In genomic region chr1:158408124-158408523, GRCm38 (mm10) we compare ENCODE assay signal across 13 mouse cellular contexts. TPM values are rescaled to one million over a fixed set of nuclear protein-coding genes. Genes with fewer than 3 reads are reported as not detected.
DNase-seq lines count a peak whose midpoint lies in the region; ATAC-seq and TF ChIP-seq lines count a peak whose summit lies in the region.
"Had no signal": no experiment of that assay in that cellular context is flagged by ENCODE, and none has a peak within 500 bp of the region (broad histone marks: within the 10 kb centered on the region; RNA-seq: fewer than 3 reads in every experiment).

No protein-coding gene starts in this region.

- no peaks in the 10 kb centered on the region for H3K4me1 ChIP-seq in ES-E14 (ENCODE audit: control insufficient read depth in 2 of 2, insufficient read depth in 2 of 2, low read length in 2 of 2, poor library complexity in 1 of 2)
- H3K4me1 ChIP-seq in liver, embryonic 11.5 days (replicated peaks; ENCODE audit: control insufficient read depth, insufficient read depth, low read length), result no peaks in the 10 kb centered on the region
- H3K4me1 ChIP-seq: heart, embryonic 10.5 days had no signal

- WGBS in liver, embryonic 11.5 days, result 77% methylated on average over 2 of the region's 2 CpGs

- no peak overlapping the region for H3K27ac ChIP-seq in ES-E14 (ENCODE audit: insufficient read depth, low read depth, low read length, poor library complexity, severe bottlenecking)
- H3K27ac ChIP-seq in liver, embryonic 11.5 days (ENCODE audit: low read depth, low read length), result no peak overlapping the region
- H3K27ac ChIP-seq: heart, embryonic 10.5 days; neural tube, embryonic 13.5 days had no signal

- no peak for ATAC-seq in liver, embryonic 11.5 days (replicated peaks; ENCODE audit: low FRiP score)
- ATAC-seq: intestine, postnatal 0 days; lung, postnatal 0 days had no signal

- H3K4me3 ChIP-seq in ES-E14 (ENCODE audit: insufficient read depth in 1 of 2, low read depth in 1 of 2, low read length in 2 of 2, poor library complexity in 1 of 2, severe bottlenecking in 1 of 2), result no peak overlapping the region
- H3K4me3 ChIP-seq in liver, embryonic 11.5 days (ENCODE audit: low read depth, low read length), result no peak overlapping the region
- H3K4me3 ChIP-seq: erythroblast, embryonic 14.5 days; heart, embryonic 10.5 days; neural tube, embryonic 13.5 days had no signal

- in situ Hi-C loops in ES-E14 (cut with MboI; ENCODE audit: low sequenced_read_pairs in 2 of 2, unreplicated experiment in 2 of 2), result no loop called here

- no peaks in the 10 kb centered on the region for H3K9me3 ChIP-seq in ES-E14 (ENCODE audit: control insufficient read depth, insufficient read depth, low read depth, low read length)
- no peaks in the 10 kb centered on the region for H3K9me3 ChIP-seq in liver, embryonic 11.5 days (ENCODE audit: control insufficient read depth, low read length)
- H3K9me3 ChIP-seq: heart, embryonic 10.5 days; neural tube, embryonic 13.5 days had no signal

- DNase-seq in frontal cortex, adult 2 months (ENCODE audit: extremely low spot score in 1 of 2, low spot score in 1 of 2), result peak; percentile 61 to 87
- no peak for DNase-seq in frontal cortex, postnatal 14 days (ENCODE audit: low spot score in 2 of 2)
- DNase-seq in ES-E14 (ENCODE audit: low read depth, low spot score), result peak; percentile 2
- peak; percentile 11 for DNase-seq in embryo, embryonic 11.5 days (ENCODE audit: low read depth, low spot score)
- DNase-seq in mesoderm, embryonic 11.5 days (ENCODE audit: low read depth, low spot score), result peak; percentile 37
- DNase-seq in yolk sac, embryonic 10.5 days (ENCODE audit: low spot score), result no peak
- DNase-seq in liver, embryonic 11.5 days (ENCODE audit: low spot score), result no peak
- DNase-seq in adrenal gland, adult (ENCODE audit: inconsistent age in 2 of 2, low spot score in 1 of 2), result no peak

- no peak overlapping the region for H3K4me2 ChIP-seq in liver, embryonic 11.5 days
- H3K4me2 ChIP-seq: neural tube, embryonic 13.5 days had no signal

- no peaks in the 10 kb centered on the region for H3K36me3 ChIP-seq in ES-E14 (ENCODE audit: control insufficient read depth, insufficient read depth, low read length, poor library complexity, severe bottlenecking)
- no peaks in the 10 kb centered on the region for H3K36me3 ChIP-seq in liver, embryonic 11.5 days (ENCODE audit: control insufficient read depth, insufficient read depth, low read length)
- H3K36me3 ChIP-seq: heart, embryonic 10.5 days; neural tube, embryonic 13.5 days had no signal

- no peak overlapping the region for H3K9ac ChIP-seq in ES-E14 (ENCODE audit: insufficient read depth, low read depth, low read length, poor library complexity, severe bottlenecking)
- H3K9ac ChIP-seq in liver, embryonic 11.5 days (ENCODE audit: low read depth, low read length), result no peak overlapping the region
- H3K9ac ChIP-seq: neural tube, embryonic 13.5 days had no signal

- no peaks in the 10 kb centered on the region for H3K27me3 ChIP-seq in liver, embryonic 11.5 days (replicated peaks; ENCODE audit: control insufficient read depth, insufficient read depth, low read length)
- H3K27me3 ChIP-seq: neural tube, embryonic 13.5 days had no signal

TF ChIP-seq in ES-E14, 5 proteins besides CTCF, POLR2A, EP300 and RAD21:
- no peak for TF ChIP-seq CHD2 (IDR thresholded peaks at IDR 0.05; ENCODE audit: low read depth, low read length)
- TF ChIP-seq ZC3H11A (IDR thresholded peaks at IDR 0.05; ENCODE audit: borderline replicate concordance, low read depth, low read length), result no peak
- TF ChIP-seq MAFK (IDR thresholded peaks at IDR 0.05; ENCODE audit: insufficient read depth, low read depth, low read length), result no peak
- TF ChIP-seq ZNF384 (IDR thresholded peaks at IDR 0.05; ENCODE audit: low read depth, low read length), result no peak

RNA-seq across cellular contexts. Expression of gene Astn1, which starts 46.1 kb away (rescaled TPM):
- polyA plus RNA-seq in frontal cortex, adult 2 months (2012; rRNA removed), result 76.1 and 83.3 TPM in 2 replicates
- total RNA-seq in ES-E14 (2012; rRNA removed), result 0.69 and 0.85 TPM in 2 replicates
- 0.62 and 1.2 TPM in 2 replicates for polyA plus RNA-seq in liver, embryonic 11.5 days (2014; fragmentation: Nextera tagmentation; extraction: Ambion mirVana)

RNA-seq across cellular contexts. Expression of gene Brinp2, which starts 52.0 kb away (rescaled TPM):
- 64.9 and 69.5 TPM in 2 replicates for polyA plus RNA-seq in frontal cortex, adult 2 months (2012; rRNA removed)
- 1.0 and 1.2 TPM in 2 replicates for total RNA-seq in ES-E14 (2012; rRNA removed)
- 0.44 and 1.0 TPM in 2 replicates for polyA plus RNA-seq in liver, embryonic 11.5 days (2014; fragmentation: Nextera tagmentation; extraction: Ambion mirVana)
- polyA plus RNA-seq: erythroblast, embryonic 14.5 days had no signal

Comparison
In these comparisons a context has a peak if more than half of its experiments do, and no peak if none do; other contexts are left out.
1. DNase-seq: peak in frontal cortex, adult 2 months (2 of 2), ES-E14 (single experiment), embryo, embryonic 11.5 days (single experiment) and mesoderm, embryonic 11.5 days (single experiment); none in frontal cortex, postnatal 14 days (0 of 2), yolk sac, embryonic 10.5 days (single experiment), liver, embryonic 11.5 days (single experiment) and adrenal gland, adult (0 of 2).
2. RNA of gene Astn1, which starts 46.1 kb away (polyA plus RNA-seq): 76.1 to 83.3 TPM in frontal cortex, adult 2 months; 0.62 to 1.2 TPM in liver, embryonic 11.5 days; every median in the first group is over 10 times any median in the second.
3. RNA of gene Brinp2, which starts 52.0 kb away (polyA plus RNA-seq): 64.9 to 69.5 TPM in frontal cortex, adult 2 months; 0.44 to 1.0 TPM in liver, embryonic 11.5 days; every median in the first group is over 10 times any median in the second.